Mouse (Mus musculus) hematopoietic multipotent progenitor cell, adult 10-12 weeks (in vitro differentiated cells): Measurements from ENCODE around the gene Mplkip. TPM values are rescaled to one million over a fixed set of nuclear protein-coding genes. Genes with fewer than 3 reads are reported as not detected.

Source experiments
- polyA plus RNA-seq: library from polyadenylated mRNA; stranded (reverse); fragments of >175 nt; gene quantifications from 2 replicates; pipeline ENCODE4 v1.2.3, GENCODE M21; 2012; ENCODE audit warnings: low replicate concordance

The Mplkip gene
- 21.1 and 43.6 TPM in 2 replicates for polyA plus RNA-seq

GRCm38 (mm10) chr13:17694911-17695699 lies at the start of gene Mplkip, which contains the start of gene Sugct:
Gene Mplkip (plus strand): TSS chr13:17695192.
Gene Sugct (minus strand): TSS chr13:17695553.

Other genes starting within 250 kb of the Mplkip start
- gene Sugct, start 361 bp downstream of the Mplkip start, polyA plus RNA-seq, result 0.24 and 0.26 TPM in 2 replicates
- 245 and 768 TPM in 2 replicates for gene Cdk13, start 109.9 kb downstream of the Mplkip start, polyA plus RNA-seq
- 9.4 and 15.2 TPM in 2 replicates for gene Rala, start 249.0 kb downstream of the Mplkip start, polyA plus RNA-seq